Mouse (Mus musculus): Measurements from ENCODE around the gene Ush1g. TPM values are rescaled to one million over a fixed set of nuclear protein-coding genes. Genes with fewer than 3 reads are reported as not detected.

The Ush1g gene
- total RNA-seq (2021) = under 1 TPM; 0.09 to 0.16 TPM
- long read RNA-seq, experiment 1 = 0 reads
- long read RNA-seq, experiment 2 = 0 reads

- peak; percentile 77 for DNase-seq
These were observed at the start of gene Ush1g for GRCm38 (mm10) chr11:115321906-115322693. Gene Ush1g, minus strand, starts transcription at chr11:115322041.

GRCm38 (mm10) chr11:115371354-115371753, 49.5 kb upstream of the Ush1g start:
- no peak for DNase-seq

- no peak for DNase-seq
These were observed 48.5 kb upstream of the Ush1g start for GRCm38 (mm10) chr11:115370368-115370767.

GRCm38 (mm10) chr11:115367395-115367944, 45.6 kb upstream of the Ush1g start, which contains the start of gene Hid1:
Gene Hid1, minus strand, starts transcription at chr11:115367756.
- DNase-seq = peak; percentile 74

- no peak for DNase-seq
These were observed 45.0 kb upstream of the Ush1g start for GRCm38 (mm10) chr11:115366706-115367394.

GRCm38 (mm10) chr11:115366039-115366705, 44.3 kb upstream of the Ush1g start:
- DNase-seq = no peak

- DNase-seq = no peak
These were observed 42.3 kb upstream of the Ush1g start for GRCm38 (mm10) chr11:115364136-115364535.

GRCm38 (mm10) chr11:115359726-115360125, 37.9 kb upstream of the Ush1g start:
- DNase-seq = no peak

- no peak for DNase-seq
These were observed 37.5 kb upstream of the Ush1g start for GRCm38 (mm10) chr11:115359293-115359692.

- DNase-seq = peak; percentile 75
These were observed 36.6 kb upstream of the Ush1g start for GRCm38 (mm10) chr11:115358468-115358867.

GRCm38 (mm10) chr11:115354183-115354582, 32.3 kb upstream of the Ush1g start:
- peak; percentile 78 for DNase-seq

GRCm38 (mm10) chr11:115353375-115353774, 31.5 kb upstream of the Ush1g start:
- DNase-seq = no peak

- no peak for DNase-seq
These were observed 28.1 kb upstream of the Ush1g start for GRCm38 (mm10) chr11:115349976-115350375.

GRCm38 (mm10) chr11:115348681-115349248, 26.9 kb upstream of the Ush1g start:
- no peak for DNase-seq

GRCm38 (mm10) chr11:115345515-115345914, 23.7 kb upstream of the Ush1g start:
- no peak for DNase-seq

- no peak for DNase-seq
These were observed 23.1 kb upstream of the Ush1g start for GRCm38 (mm10) chr11:115344967-115345366.

GRCm38 (mm10) chr11:115341866-115342265, 20.0 kb upstream of the Ush1g start:
- no peak for DNase-seq

- no peak for DNase-seq
These were observed 19.4 kb upstream of the Ush1g start for GRCm38 (mm10) chr11:115341246-115341645.

GRCm38 (mm10) chr11:115337826-115338225, 16.0 kb upstream of the Ush1g start:
- no peak for DNase-seq

- no peak for DNase-seq
These were observed 15.5 kb upstream of the Ush1g start for GRCm38 (mm10) chr11:115337350-115337749.

- no peak for DNase-seq
These were observed 14.3 kb upstream of the Ush1g start for GRCm38 (mm10) chr11:115336115-115336514.

- DNase-seq = no peak
These were observed 13.4 kb upstream of the Ush1g start for GRCm38 (mm10) chr11:115335223-115335622.
